Mouse (Mus musculus) kidney, postnatal 0 days (tissue): ENCODE measurements around the gene N4bp1. TPM values are rescaled to one million over a fixed set of nuclear protein-coding genes. Genes with fewer than 3 reads are reported as not detected.
A peak's percentile ranks its signal among the peaks of the same experiment; 100 is the strongest.

Source experiments
- ATAC-seq: fragments of 200-750 bp; cut with Nextera tagmentation; replicated peaks from 2 replicates; pipeline ENCODE4 v1.8.0; 2017; ENCODE audit warnings: low read depth, moderate number of reproducible peaks, moderate TSS enrichment, moderate library complexity; ENCODE audit not compliant: low FRiP score
- DNase-seq: peaks from one replicate; pipeline ENCODE4 v3.0.0-alpha.2; 2016; ENCODE audit warnings: low spot score
- H3K27ac ChIP-seq: fragments of 300-500 bp; sonication (generic); 2 replicates; pipeline ENCODE4 v1.5.1; 2014; ENCODE audit warnings: mild to moderate bottlenecking
- H3K27me3 ChIP-seq: fragments of 300-500 bp; sonication (generic); 2 replicates; pipeline ENCODE4 v1.6.1; 2014; ENCODE audit warnings: low read length, mixed read lengths; ENCODE audit not compliant: insufficient read depth
- H3K36me3 ChIP-seq: fragments of 300-500 bp; sonication (generic); 2 replicates; pipeline ENCODE4 v1.6.1; 2014; ENCODE audit warnings: low read length, mixed read lengths; ENCODE audit not compliant: insufficient read depth
- H3K4me1 ChIP-seq: fragments of 300-500 bp; sonication (generic); replicated peaks from 2 replicates; pipeline ENCODE4 v1.6.1; 2014; ENCODE audit warnings: antibody characterized with exemption, low read length, mixed read lengths; ENCODE audit not compliant: insufficient read depth
- H3K4me2 ChIP-seq: fragments of 300-500 bp; sonication (generic); 2 replicates; pipeline ENCODE4 v1.6.1; 2014; ENCODE audit warnings: mild to moderate bottlenecking, low read length, moderate library complexity, mixed read lengths
- H3K4me3 ChIP-seq: fragments of 300-500 bp; sonication (generic); replicated peaks from 2 replicates; pipeline ENCODE4 v1.5.1; 2014; ENCODE audit warnings: low read depth, low read length
- H3K9ac ChIP-seq: fragments of 300-500 bp; sonication (generic); 2 replicates; pipeline ENCODE4 v1.6.1; 2014; ENCODE audit warnings: low read depth, low read length
- H3K9me3 ChIP-seq: fragments of 300-500 bp; sonication (generic); replicated peaks from 2 replicates; pipeline ENCODE4 v1.6.1; 2016; ENCODE audit warnings: low read length, inconsistent platforms, mixed read lengths
- CTCF ChIP-seq: IDR thresholded peaks from 2 replicates; pipeline ENCODE4 v1.5.1; 2016; ENCODE audit warnings: antibody characterized with exemption, low read depth, mild to moderate bottlenecking, moderate library complexity
- WGBS: fragments of 180-500 bp; shearing (Covaris S2); extraction: QIAGEN DNeasy Blood & Tissue Kit; methylation state at CpG from one replicate; pipeline ENCODE4 v1.1.7; 2014; 5-methylcytosine and 5-hydroxymethylcytosine counted together
- polyA plus RNA-seq: library from polyadenylated mRNA; unstranded; fragments of >200 nt; fragmentation: Nextera tagmentation; extraction: Ambion mirVana; gene quantifications from 2 replicates; pipeline ENCODE4 v1.2.1, GENCODE M21; 2015

N4bp1 gene
- polyA plus RNA-seq, 1 experiment from 2014 or later = 6.3 TPM

GRCm38 (mm10) chr8:86902656-86903055 lies 17.6 kb upstream of the N4bp1 start:
- TF ChIP-seq CTCF = no peak
- ATAC-seq (no peak), DNase-seq (no peak)
- H3K27me3 ChIP-seq = no peaks in the 10 kb centered on the region
- H3K4me2 ChIP-seq = no peak overlapping the region
- H3K9ac ChIP-seq = no peak overlapping the region
- H3K27ac ChIP-seq = peak overlapping the region; percentile 79
- H3K4me3 ChIP-seq = no peak overlapping the region
- WGBS = 72% methylated on average over 8 of the region's 8 CpGs
- H3K36me3 ChIP-seq = no peaks in the 10 kb centered on the region
- H3K4me1 ChIP-seq = 0 out of 2 replicates have a peak, but pooled peaks cover 3% of the 10 kb centered on the region
- no peaks in the 10 kb centered on the region for H3K9me3 ChIP-seq

- WGBS = 3% methylated on average over 5 of the region's 5 CpGs
- Histone ChIP-seq H3K9ac (no peak overlapping the region), H3K4me2 (no peak overlapping the region), H3K4me3 (no peak overlapping the region), H3K9me3 (no peaks in the 10 kb centered on the region), H3K27me3 (no peaks in the 10 kb centered on the region), H3K4me1 (0 out of 2 replicates have a peak, but pooled peaks cover 3% of the 10 kb centered on the region), H3K36me3 (no peaks in the 10 kb centered on the region), H3K27ac (peak overlapping the region; percentile 79)
- ATAC-seq (peak; percentile 78; the same call in 1 of the 2 replicates), DNase-seq (peak; percentile 89)
- no peak for TF ChIP-seq CTCF
Observed at GRCm38 (mm10) chr8:86901972-86902371, 16.9 kb upstream of the N4bp1 start.

- ATAC-seq = no peak
Observed at GRCm38 (mm10) chr8:86897726-86898419, 12.8 kb upstream of the N4bp1 start.

GRCm38 (mm10) chr8:86895390-86895789 lies 10.3 kb upstream of the N4bp1 start:
- Histone ChIP-seq H3K4me2 (no peak overlapping the region), H3K27ac (no peak overlapping the region), H3K9me3 (no peaks in the 10 kb centered on the region), H3K9ac (no peak overlapping the region), H3K27me3 (no peaks in the 10 kb centered on the region), H3K4me1 (no peaks in the 10 kb centered on the region), H3K36me3 (no peaks in the 10 kb centered on the region), H3K4me3 (no peak overlapping the region)
- TF ChIP-seq CTCF = no peak
- WGBS = 93% methylated on average over 4 of the region's 4 CpGs
- no peak for DNase-seq
- ATAC-seq = no peak

More at GRCm38 (mm10) chr8:86897726-86898419, 12.8 kb upstream of the N4bp1 start:
- H3K4me3 ChIP-seq = no peak overlapping the region
- no peak for DNase-seq
- no peak overlapping the region for H3K4me2 ChIP-seq
- H3K9ac ChIP-seq = no peak overlapping the region
- TF ChIP-seq CTCF = no peak
- no peaks in the 10 kb centered on the region for H3K9me3 ChIP-seq
- no peak overlapping the region for H3K27ac ChIP-seq
- H3K4me1 ChIP-seq = 0 out of 2 replicates have a peak, but pooled peaks cover 3% of the 10 kb centered on the region
- 73% methylated on average over 7 of the region's 7 CpGs for WGBS
- H3K27me3 ChIP-seq = no peaks in the 10 kb centered on the region
- H3K36me3 ChIP-seq = no peaks in the 10 kb centered on the region

GRCm38 (mm10) chr8:86894194-86894761 lies 9.2 kb upstream of the N4bp1 start:
- H3K27me3 ChIP-seq = no peaks in the 10 kb centered on the region
- no peak overlapping the region for H3K4me3 ChIP-seq
- WGBS = 61% methylated on average over 6 of the region's 6 CpGs
- no peak overlapping the region for H3K9ac ChIP-seq
- TF ChIP-seq CTCF = no peak
- no peak overlapping the region for H3K4me2 ChIP-seq
- DNase-seq (no peak), ATAC-seq (no peak)
- H3K27ac ChIP-seq = no peak overlapping the region
- H3K4me1 ChIP-seq = no peaks in the 10 kb centered on the region
- no peaks in the 10 kb centered on the region for H3K9me3 ChIP-seq
- no peaks in the 10 kb centered on the region for H3K36me3 ChIP-seq

- no peak overlapping the region for H3K9ac ChIP-seq
Observed at GRCm38 (mm10) chr8:86893554-86893953, 8.5 kb upstream of the N4bp1 start.

More at GRCm38 (mm10) chr8:86893554-86893953, 8.5 kb upstream of the N4bp1 start:
- H3K27me3 ChIP-seq = no peaks in the 10 kb centered on the region
- 82% methylated on average over 4 of the region's 4 CpGs for WGBS
- H3K4me1 ChIP-seq = no peaks in the 10 kb centered on the region
- DNase-seq (no peak), ATAC-seq (no peak)
- H3K4me2 ChIP-seq = no peak overlapping the region
- H3K36me3 ChIP-seq = no peaks in the 10 kb centered on the region
- no peak for TF ChIP-seq CTCF
- no peak overlapping the region for H3K27ac ChIP-seq
- H3K9me3 ChIP-seq = no peaks in the 10 kb centered on the region
- H3K4me3 ChIP-seq = no peak overlapping the region
